Mouse (Mus musculus): Measurements from ENCODE around the gene Btbd11.

DNA sequence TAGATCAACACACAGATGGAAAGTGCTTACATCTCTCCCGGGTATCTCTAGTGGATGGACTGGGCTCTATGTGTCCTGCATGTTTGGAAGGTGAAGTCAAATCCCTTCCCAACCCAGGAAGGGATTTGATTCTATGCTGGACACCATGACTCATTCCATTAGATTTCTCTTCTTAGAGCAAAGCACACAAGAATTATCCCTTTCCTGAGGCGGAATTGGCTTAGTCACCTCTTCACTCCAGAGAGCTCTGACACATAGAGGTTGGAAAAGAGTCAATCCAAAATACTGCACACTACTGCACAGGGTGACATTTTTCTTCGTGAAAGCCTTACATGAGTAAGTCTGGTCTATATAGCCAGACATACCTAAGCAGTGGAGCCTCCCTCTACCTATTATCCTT is 99.8 kb downstream of the Btbd11 start:
- TF ChIP-seq CTCF (IDR thresholded peaks at IDR 0.05; ENCODE audit: borderline replicate concordance, insufficient read depth, low read depth, low read length) (no peak), POLR2A (IDR thresholded peaks at IDR 0.05; ENCODE audit: borderline replicate concordance, insufficient read depth, low read length) (no peak)

Measured in cerebellum, adult 2 months (tissue).